Mouse (Mus musculus) hematopoietic multipotent progenitor cell, adult 10-12 weeks (in vitro differentiated cells): Measurements from ENCODE around the gene Cwc27. TPM values are rescaled to one million over a fixed set of nuclear protein-coding genes. Genes with fewer than 3 reads are reported as not detected.

Source experiments
- polyA plus RNA-seq: library from polyadenylated mRNA; stranded (reverse); fragments of >175 nt; gene quantifications from 2 replicates; pipeline ENCODE4 v1.2.3, GENCODE M21; 2012; ENCODE audit warnings: low replicate concordance

Cwc27 gene
- 0.64 and 4.4 TPM in 2 replicates for polyA plus RNA-seq

GRCm38 (mm10) chr13:104816635-104817571 is at the start of gene Cwc27:
TSS of gene Cwc27 (minus strand) at chr13:104817142.

DNA sequence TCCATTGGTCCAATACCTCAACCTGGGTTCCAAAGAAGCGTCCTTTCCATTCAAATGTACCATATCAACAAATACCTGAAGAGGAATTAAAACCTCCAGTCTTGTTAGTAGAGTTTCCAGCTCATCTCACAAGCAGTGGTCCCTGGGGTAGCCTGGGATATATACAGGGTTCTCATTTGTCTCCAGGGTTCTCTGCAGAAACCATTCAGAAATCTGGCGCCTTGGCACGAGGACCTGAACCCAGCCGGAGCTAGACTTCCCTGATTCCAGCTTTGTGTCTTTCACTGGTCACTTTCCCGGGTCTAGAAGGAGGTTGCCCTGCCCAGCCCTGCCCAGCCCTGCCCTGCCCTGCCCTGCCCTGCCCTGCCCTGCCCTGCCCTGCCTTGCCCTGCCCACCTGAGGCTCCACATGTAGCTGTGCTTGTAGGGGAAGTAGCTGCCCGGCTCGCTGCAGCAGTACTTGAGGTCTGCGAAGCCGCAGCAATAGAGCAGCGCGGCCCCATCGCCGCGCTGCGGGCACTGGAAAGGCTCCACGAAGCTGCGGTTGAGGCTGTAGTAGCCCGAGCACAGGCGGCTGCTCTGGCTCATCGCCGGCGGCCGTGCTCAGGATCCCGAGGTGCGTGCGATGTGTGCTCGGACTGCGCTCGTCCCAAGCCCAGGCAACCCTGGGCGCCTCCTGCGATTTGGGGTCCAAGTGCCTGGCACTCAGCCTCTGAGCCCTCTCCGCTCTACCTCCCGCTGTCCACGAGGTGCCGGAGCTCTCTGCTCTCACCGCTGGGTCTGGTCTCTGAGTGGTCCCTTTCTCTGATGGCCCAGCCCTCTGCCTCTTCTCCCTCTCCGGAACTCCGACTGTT is 46.4 kb upstream of the Cwc27 start, which contains the start of gene Shisal2b:
Shisal2b (minus strand) TSS at position 767 of the 853 bp plus-strand sequence.

GRCm38 (mm10) chr13:104792184-104792583 is 24.8 kb downstream of the Cwc27 start, which contains the start of gene Srek1ip1:
TSS of gene Srek1ip1 (plus strand) at chr13:104792484.

Other genes starting within 250 kb of the Cwc27 start
- 0.73 and 3.4 TPM in 2 replicates for gene Srek1ip1, start 24.7 kb downstream of the Cwc27 start, polyA plus RNA-seq
- gene Shisal2b, start 46.8 kb upstream of the Cwc27 start, polyA plus RNA-seq: not detected in 2 replicates
- 0.18 and 0.42 TPM in 2 replicates for gene Rgs7bp, start 237.8 kb upstream of the Cwc27 start, polyA plus RNA-seq